Mouse (Mus musculus) midbrain, embryonic 11.5 days (tissue): ENCODE measurements around the gene Asap3. TPM values are rescaled to one million over a fixed set of nuclear protein-coding genes. Genes with fewer than 3 reads are reported as not detected.

Experiments used
- ATAC-seq: fragments of 200-750 bp; cut with Nextera tagmentation; 2 replicates; pipeline ENCODE4 v1.8.0; 2017; ENCODE audit warnings: moderate TSS enrichment, moderate library complexity; ENCODE audit not compliant: low FRiP score
- DNase-seq: peaks from one replicate; pipeline ENCODE4 v3.0.0; 2015; ENCODE audit warnings: low spot score; ENCODE audit errors: missing footprints
- H3K27ac ChIP-seq: fragments of 300-500 bp; sonication (generic); 2 replicates; pipeline ENCODE4 v1.5.1; 2014; ENCODE audit warnings: low read depth, low read length
- H3K27me3 ChIP-seq: fragments of 300-500 bp; sonication (generic); 2 replicates; pipeline ENCODE4 v1.6.1; 2014; ENCODE audit warnings: mild to moderate bottlenecking, low read length, moderate library complexity, mixed read lengths; ENCODE audit not compliant: control insufficient read depth, insufficient read depth
- H3K36me3 ChIP-seq: fragments of 300-500 bp; sonication (generic); 2 replicates; pipeline ENCODE4 v1.6.1; 2014; ENCODE audit warnings: mild to moderate bottlenecking, low read length, moderate library complexity, mixed read lengths; ENCODE audit not compliant: control insufficient read depth, insufficient read depth
- H3K4me1 ChIP-seq: fragments of 300-500 bp; sonication (generic); 2 replicates; pipeline ENCODE4 v1.6.1; 2014; ENCODE audit warnings: low read length; ENCODE audit not compliant: control insufficient read depth, insufficient read depth
- H3K4me2 ChIP-seq: fragments of 300-500 bp; sonication (generic); 2 replicates; pipeline ENCODE4 v1.6.1; 2014; ENCODE audit warnings: mild to moderate bottlenecking, moderate library complexity
- H3K4me3 ChIP-seq: fragments of 300-500 bp; sonication (generic); 2 replicates; pipeline ENCODE4 v1.5.1; 2014; ENCODE audit warnings: low read depth, low read length
- H3K9ac ChIP-seq: fragments of 300-500 bp; sonication (generic); 2 replicates; pipeline ENCODE4 v1.6.1; 2014; ENCODE audit warnings: low read length
- H3K9me3 ChIP-seq: fragments of 300-500 bp; sonication (generic); 2 replicates; pipeline ENCODE4 v1.6.1; 2016; ENCODE audit warnings: low read length; ENCODE audit not compliant: control insufficient read depth
- whole genome bisulfite sequencing: fragments of 180-500 bp; shearing (Covaris S2); extraction: QIAGEN DNeasy Blood & Tissue Kit; methylation state at CpG from one replicate; pipeline ENCODE4 v1.1.7; 2014; 5-methylcytosine and 5-hydroxymethylcytosine counted together
- polyA plus RNA-seq: library from polyadenylated mRNA; unstranded; fragments of >200 nt; fragmentation: Nextera tagmentation; extraction: Ambion mirVana; gene quantifications from 2 replicates; pipeline ENCODE4 v1.2.1, GENCODE M21; 2014

Asap3 gene
- polyA plus RNA-seq, 1 experiment from 2014 or later: 2.8 TPM

GRCm38 (mm10) chr4:136193571-136193970 is 12.6 kb upstream of the Asap3 start:
- ATAC-seq: no peak
- no peak for DNase-seq
- Histone ChIP-seq H3K4me3 (no peak overlapping the region), H3K4me2 (no peak overlapping the region), H3K27ac (no peak overlapping the region), H3K9ac (no peak overlapping the region), H3K27me3 (no peaks in the 10 kb centered on the region), H3K9me3 (no peaks in the 10 kb centered on the region), H3K36me3 (peaks cover 6% of the 10 kb centered on the region), H3K4me1 (no peaks in the 10 kb centered on the region)
- 88% methylated on average over 3 of the region's 3 CpGs for WGBS

- no peak overlapping the region for H3K27ac ChIP-seq
- no peak overlapping the region for H3K9ac ChIP-seq
- peaks cover 6% of the 10 kb centered on the region for H3K36me3 ChIP-seq
- H3K9me3 ChIP-seq: no peaks in the 10 kb centered on the region
- no peak overlapping the region for H3K4me3 ChIP-seq
- no peak for ATAC-seq
- H3K4me1 ChIP-seq: no peaks in the 10 kb centered on the region
- no peak overlapping the region for H3K4me2 ChIP-seq
- WGBS: 70% methylated on average over 7 of the region's 7 CpGs
- no peaks in the 10 kb centered on the region for H3K27me3 ChIP-seq
- DNase-seq: no peak
Observed at GRCm38 (mm10) chr4:136195029-136195428, 11.1 kb upstream of the Asap3 start.

DNA sequence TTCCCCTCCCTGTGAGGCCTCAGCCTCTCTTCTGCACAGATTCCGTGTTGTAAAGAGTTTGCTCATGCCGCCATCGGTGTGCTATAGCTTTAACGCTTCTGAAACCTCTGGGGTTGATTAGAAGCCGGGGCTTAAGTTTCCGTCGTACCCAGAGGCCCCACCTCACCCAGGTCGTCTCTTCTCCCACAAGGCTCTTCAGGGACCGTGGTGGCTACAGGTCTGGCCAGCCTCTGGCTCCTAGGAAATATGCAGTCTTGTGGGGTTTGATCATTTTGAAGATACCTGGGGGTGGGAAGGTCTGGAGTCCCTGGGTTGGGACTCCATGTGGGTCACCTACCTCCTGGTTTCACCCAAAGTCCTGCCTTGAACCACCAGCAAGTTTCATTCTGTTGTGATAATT is 10.5 kb upstream of the Asap3 start:
- H3K4me1 ChIP-seq: peaks cover 2% of the 10 kb centered on the region
- H3K36me3 ChIP-seq: peaks cover 6% of the 10 kb centered on the region
- 68% methylated on average over 9 of the region's 9 CpGs for WGBS

DNA sequence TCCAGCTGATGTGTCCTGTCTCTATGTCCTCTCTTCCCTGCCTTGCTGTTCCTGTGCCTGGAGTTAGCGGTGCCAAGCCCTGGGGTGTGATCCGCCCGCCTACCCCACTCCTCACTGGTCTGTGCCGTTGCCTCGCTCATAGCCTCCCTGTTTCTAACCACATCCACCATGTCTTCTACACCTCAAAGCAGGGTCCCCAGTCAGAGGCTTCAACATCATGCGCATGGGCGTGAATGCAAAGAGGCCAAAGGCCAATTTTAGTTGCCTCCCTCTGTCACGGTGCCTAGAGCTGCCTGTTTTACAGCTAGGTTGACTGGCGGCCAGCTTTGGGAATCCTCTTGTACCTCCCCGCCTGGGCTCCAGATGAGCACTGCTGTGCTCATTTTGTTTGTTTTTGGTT is 10.0 kb upstream of the Asap3 start:
- Histone ChIP-seq H3K9ac (no peak overlapping the region), H3K27ac (no peak overlapping the region), H3K4me2 (no peak overlapping the region), H3K4me3 (no peak overlapping the region), H3K4me1 (peaks cover 4% of the 10 kb centered on the region), H3K9me3 (no peaks in the 10 kb centered on the region), H3K36me3 (peaks cover 6% of the 10 kb centered on the region), H3K27me3 (no peaks in the 10 kb centered on the region)
- ATAC-seq (no peak), DNase-seq (no peak)
- WGBS: 85% methylated on average over 10 of the region's 10 CpGs

More for the DNA sequence above, 10.5 kb upstream of the Asap3 start:
- ATAC-seq (no peak), DNase-seq (no peak)
- Histone ChIP-seq H3K9ac (no peak overlapping the region), H3K27ac (no peak overlapping the region), H3K4me2 (no peak overlapping the region), H3K4me3 (no peak overlapping the region), H3K9me3 (no peaks in the 10 kb centered on the region), H3K27me3 (no peaks in the 10 kb centered on the region)

- no peak overlapping the region for H3K9ac ChIP-seq
- no peaks in the 10 kb centered on the region; the same call in 1 of the 2 replicates for H3K36me3 ChIP-seq
- no peak overlapping the region for H3K4me3 ChIP-seq
- DNase-seq (no peak), ATAC-seq (no peak)
- peaks cover 4% of the 10 kb centered on the region for H3K4me1 ChIP-seq
- H3K4me2 ChIP-seq: no peak overlapping the region
- WGBS: 72% methylated on average over 7 of the region's 7 CpGs
- no peaks in the 10 kb centered on the region for H3K9me3 ChIP-seq
- H3K27me3 ChIP-seq: no peaks in the 10 kb centered on the region
- no peak overlapping the region for H3K27ac ChIP-seq
Observed at GRCm38 (mm10) chr4:136198846-136199245, 7.3 kb upstream of the Asap3 start.

- H3K27ac ChIP-seq: no peak overlapping the region
- DNase-seq (peak; percentile 87), ATAC-seq (no peak)
- H3K4me3 ChIP-seq: no peak overlapping the region
- H3K36me3 ChIP-seq: no peaks in the 10 kb centered on the region; the same call in 1 of the 2 replicates
- peaks cover 4% of the 10 kb centered on the region for H3K4me1 ChIP-seq
- H3K9ac ChIP-seq: no peak overlapping the region
- H3K9me3 ChIP-seq: no peaks in the 10 kb centered on the region
- no peak overlapping the region for H3K4me2 ChIP-seq
- H3K27me3 ChIP-seq: no peaks in the 10 kb centered on the region
- 35% methylated on average over 9 of the region's 9 CpGs for WGBS
Observed at GRCm38 (mm10) chr4:136199562-136200292, 6.4 kb upstream of the Asap3 start.

DNA sequence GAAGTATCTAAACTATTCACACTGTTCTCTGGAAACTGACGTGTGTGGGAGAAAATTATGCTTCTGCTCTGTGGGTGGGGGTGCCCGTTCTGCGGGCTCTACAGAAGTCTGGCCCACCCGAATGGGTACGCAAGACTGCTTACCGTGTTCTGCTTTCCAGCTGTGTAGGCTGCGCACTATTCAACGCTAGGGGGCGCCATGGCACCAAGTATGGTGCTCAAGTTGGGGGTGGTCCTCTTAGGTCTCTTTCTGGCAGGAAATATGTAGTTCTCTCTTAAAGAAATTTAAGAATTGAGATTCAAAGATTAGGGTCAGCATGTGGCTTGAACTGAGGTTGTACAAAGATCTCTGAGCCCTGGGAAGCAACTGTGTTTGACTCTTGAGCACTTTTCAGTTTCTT is 3.7 kb upstream of the Asap3 start:
- H3K27ac ChIP-seq: no peak overlapping the region
- H3K4me1 ChIP-seq: peaks cover 17% of the 10 kb centered on the region
- ATAC-seq (no peak), DNase-seq (peak; percentile 98)
- H3K4me3 ChIP-seq: no peak overlapping the region
- H3K4me2 ChIP-seq: no peak overlapping the region
- no peaks in the 10 kb centered on the region for H3K9me3 ChIP-seq
- no peaks in the 10 kb centered on the region for H3K36me3 ChIP-seq
- no peaks in the 10 kb centered on the region for H3K27me3 ChIP-seq
- WGBS: 11% methylated on average over 9 of the region's 9 CpGs
- H3K9ac ChIP-seq: no peak overlapping the region

DNA sequence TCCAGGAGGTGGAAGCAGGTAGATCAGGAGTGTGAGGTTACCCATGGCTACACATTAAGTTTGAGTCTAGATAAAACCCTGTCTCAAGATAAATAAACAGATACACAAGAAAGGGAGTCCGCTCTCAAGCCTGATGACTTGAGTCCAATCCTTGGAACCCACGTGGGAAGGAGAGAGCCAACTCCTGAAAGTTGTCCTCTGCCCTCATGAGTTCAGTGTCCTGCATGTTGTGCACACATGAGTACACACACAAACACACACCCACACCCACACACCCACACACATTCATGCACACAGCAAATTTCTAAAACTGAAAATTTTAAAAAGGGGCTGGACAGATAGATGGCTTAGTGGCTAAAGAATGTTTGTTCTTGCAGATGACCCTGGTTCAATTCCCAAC is 1.4 kb upstream of the Asap3 start:
- no peaks in the 10 kb centered on the region for H3K36me3 ChIP-seq
- H3K9ac ChIP-seq: no peak overlapping the region
- H3K4me2 ChIP-seq: no peak overlapping the region
- no peak overlapping the region for H3K27ac ChIP-seq
- H3K4me3 ChIP-seq: no peak overlapping the region
- ATAC-seq: no peak
- H3K9me3 ChIP-seq: no peaks in the 10 kb centered on the region
- DNase-seq: no peak
- H3K4me1 ChIP-seq: peaks cover 18% of the 10 kb centered on the region
- H3K27me3 ChIP-seq: no peaks in the 10 kb centered on the region
- 89% methylated on average over 2 of the region's 2 CpGs for WGBS

GRCm38 (mm10) chr4:136206943-136207342 is 778 bp downstream of the Asap3 start:
- ATAC-seq: no peak
- H3K36me3 ChIP-seq: no peaks in the 10 kb centered on the region
- peak overlapping the region; percentile 98 for H3K4me2 ChIP-seq
- peak overlapping the region; percentile 54 for H3K4me3 ChIP-seq
- H3K27ac ChIP-seq: no peak overlapping the region
- no peak for DNase-seq
- H3K27me3 ChIP-seq: no peaks in the 10 kb centered on the region
- WGBS: 1% methylated on average over 6 of the region's 6 CpGs
- no peaks in the 10 kb centered on the region for H3K9me3 ChIP-seq
- peaks cover 14% of the 10 kb centered on the region for H3K4me1 ChIP-seq
- H3K9ac ChIP-seq: peak overlapping the region; percentile 74
